Mouse (Mus musculus) G1E (cell line): ENCODE measurements around the gene Sdhaf1.

ENCODE experiments used
- CTCF ChIP-seq: IDR thresholded peaks from 2 replicates; pipeline ENCODE4 v1.5.1; 2012; ENCODE audit warnings: low read depth, low read length, inconsistent platforms, mixed read lengths
- TAL1 ChIP-seq: conservative IDR thresholded peaks from 2 replicates; pipeline ENCODE4 v1.6.1; 2012; ENCODE audit warnings: low read depth, low read length, inconsistent platforms, mixed read lengths

GRCm38 (mm10) chr7:30289714-30290399 lies 33.8 kb downstream of the Sdhaf1 start:
- TF ChIP-seq CTCF: no peak
- TF ChIP-seq TAL1: no peak
